Mouse (Mus musculus) fibroblast of lung, adult 2 months (primary cell): ENCODE measurements at regions not wholly inside any gene's neighbourhood (a gene's known extent, or its start where the extent isn't known, plus 50 kb on each side); places are given as distances from the start of the nearest gene placed in this dataset.
A peak's percentile ranks its signal among the peaks of the same experiment; 100 is the strongest.

Source experiments
- DNase-seq: peaks from one replicate; pipeline ENCODE4 v3.0.0-alpha.2; 2011; ENCODE audit warnings: low read depth

- no peak for DNase-seq
Observed at GRCm38 (mm10) chr12:59834809-59835208, 615.3 kb upstream of the Fbxo33 start.

- no peak for DNase-seq
Observed at GRCm38 (mm10) chr12:59822918-59823317, 603.4 kb upstream of the Fbxo33 start.

GRCm38 (mm10) chr12:59822435-59822834 lies 602.9 kb upstream of the Fbxo33 start:
- DNase-seq: no peak

- DNase-seq: no peak
Observed at GRCm38 (mm10) chr12:59821698-59822097, 602.2 kb upstream of the Fbxo33 start.

- no peak for DNase-seq
Observed at GRCm38 (mm10) chr12:59815965-59816364, 596.4 kb upstream of the Fbxo33 start.

GRCm38 (mm10) chr12:59814356-59814755 lies 594.8 kb upstream of the Fbxo33 start:
- DNase-seq: no peak

- no peak for DNase-seq
Observed at GRCm38 (mm10) chr12:59809224-59809623, 589.7 kb upstream of the Fbxo33 start.

- no peak for DNase-seq
Observed at GRCm38 (mm10) chr12:59798051-59798450, 578.5 kb upstream of the Fbxo33 start.

GRCm38 (mm10) chr12:59791473-59791872 lies 571.9 kb upstream of the Fbxo33 start:
- no peak for DNase-seq

- DNase-seq: no peak
Observed at GRCm38 (mm10) chr12:59786831-59787230, 567.3 kb upstream of the Fbxo33 start.

GRCm38 (mm10) chr12:59770980-59771379 lies 551.5 kb upstream of the Fbxo33 start:
- no peak for DNase-seq

- DNase-seq: no peak
Observed at GRCm38 (mm10) chr12:59762260-59762659, 542.7 kb upstream of the Fbxo33 start.

- DNase-seq: no peak
Observed at GRCm38 (mm10) chr12:59744768-59745167, 525.2 kb upstream of the Fbxo33 start.

GRCm38 (mm10) chr12:59743211-59743610 lies 523.7 kb upstream of the Fbxo33 start:
- no peak for DNase-seq

GRCm38 (mm10) chr12:59724951-59725350 lies 505.4 kb upstream of the Fbxo33 start:
- DNase-seq: peak; percentile 33

- DNase-seq: no peak
Observed at GRCm38 (mm10) chr12:59722471-59723182, 503.1 kb upstream of the Fbxo33 start.

- DNase-seq: no peak
Observed at GRCm38 (mm10) chr12:59713216-59713615, 493.7 kb upstream of the Fbxo33 start.

- no peak for DNase-seq
Observed at GRCm38 (mm10) chr12:59683235-59683634, 463.7 kb upstream of the Fbxo33 start.

- DNase-seq: no peak
Observed at GRCm38 (mm10) chr12:59663161-59663560, 443.6 kb upstream of the Fbxo33 start.

GRCm38 (mm10) chr12:59630678-59631077 lies 411.2 kb upstream of the Fbxo33 start:
- DNase-seq: no peak

GRCm38 (mm10) chr12:59623147-59623546 lies 403.6 kb upstream of the Fbxo33 start:
- no peak for DNase-seq

- no peak for DNase-seq
Observed at GRCm38 (mm10) chr12:59621132-59621531, 401.6 kb upstream of the Fbxo33 start.

GRCm38 (mm10) chr12:59620340-59620739 lies 400.8 kb upstream of the Fbxo33 start:
- DNase-seq: no peak

GRCm38 (mm10) chr12:59616075-59616474 lies 396.6 kb upstream of the Fbxo33 start:
- no peak for DNase-seq
